Mouse (Mus musculus) liver, postnatal 0 days (tissue): Measurements from ENCODE around the gene Cgn.

Experiments
- CTCF ChIP-seq: sonication (generic); IDR thresholded peaks from 2 replicates; pipeline ENCODE4 v1.5.1; 2016; ENCODE audit warnings: antibody characterized with exemption, low read depth
- EP300 ChIP-seq: IDR thresholded peaks from 2 replicates; pipeline ENCODE4 v1.6.1; 2016; ENCODE audit warnings: antibody characterized with exemption, low read depth, mild to moderate bottlenecking

- no peak for TF ChIP-seq CTCF
- no peak for TF ChIP-seq EP300
Observed at GRCm38 (mm10) chr3:94781356-94781755, 4.9 kb downstream of the Cgn start.
